Mouse (Mus musculus) C2C12 (cell line): ENCODE results near the gene Gm28038.

Experiments
- CEBPB ChIP-seq: IDR thresholded peaks from one replicate; pipeline ENCODE4 v1.6.1; 2011; ENCODE audit warnings: low read depth, mild to moderate bottlenecking, control low read depth, moderate library complexity
- CTCF ChIP-seq: IDR thresholded peaks from one replicate; pipeline ENCODE4 v1.5.1; 2011; ENCODE audit not compliant: control insufficient read depth, insufficient read depth, insufficient read length
- FOSL1 ChIP-seq: IDR thresholded peaks from one replicate; pipeline ENCODE4 v1.8.0; 2011; ENCODE audit warnings: mild to moderate bottlenecking, low read length; ENCODE audit not compliant: poor library complexity, insufficient read depth, severe bottlenecking
- MAX ChIP-seq: IDR thresholded peaks from one replicate; pipeline ENCODE4 v1.6.1; 2011; ENCODE audit warnings: mild to moderate bottlenecking, control low read depth
- MYOD1 ChIP-seq: IDR thresholded peaks from one replicate; pipeline ENCODE4 v1.6.1; 2011; ENCODE audit warnings: low read depth; ENCODE audit not compliant: control insufficient read depth, insufficient read length
- USF1 ChIP-seq: IDR thresholded peaks from one replicate; pipeline ENCODE4 v1.6.1; 2011; ENCODE audit warnings: low read depth, mild to moderate bottlenecking, control low read depth, moderate library complexity

DNA sequence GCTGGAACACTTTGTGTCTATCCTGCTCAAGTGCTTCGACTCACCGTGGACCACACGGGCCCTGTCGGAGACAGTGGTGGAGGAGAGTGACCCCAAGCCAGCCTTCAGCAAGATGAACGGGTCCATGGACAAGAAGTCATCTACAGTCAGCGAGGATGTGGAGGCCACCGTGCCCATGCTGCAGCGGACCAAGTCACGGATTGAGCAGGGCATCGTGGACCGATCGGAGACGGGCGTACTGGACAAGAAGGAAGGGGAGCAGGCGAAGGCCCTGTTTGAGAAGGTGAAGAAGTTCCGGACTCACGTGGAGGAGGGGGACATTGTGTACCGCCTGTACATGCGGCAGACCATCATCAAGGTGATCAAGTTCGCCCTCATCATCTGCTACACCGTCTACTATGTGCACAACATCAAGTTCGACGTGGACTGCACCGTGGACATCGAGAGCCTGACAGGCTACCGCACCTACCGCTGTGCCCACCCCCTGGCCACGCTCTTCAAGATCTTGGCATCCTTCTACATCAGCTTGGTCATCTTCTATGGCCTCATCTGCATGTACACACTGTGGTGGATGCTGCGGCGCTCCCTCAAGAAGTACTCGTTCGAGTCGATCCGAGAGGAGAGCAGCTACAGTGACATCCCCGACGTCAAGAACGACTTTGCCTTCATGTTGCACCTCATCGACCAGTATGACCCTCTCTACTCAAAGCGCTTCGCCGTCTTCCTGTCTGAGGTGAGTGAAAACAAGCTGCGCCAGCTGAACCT lies 25.0 kb upstream of the Gm28038 start:
- TF ChIP-seq CTCF (no peak), MYOD1 (no peak), USF1 (no peak), MAX (no peak), CEBPB (no peak), FOSL1 (no peak)
